Mouse (Mus musculus): ENCODE results near the gene Crmp1. TPM values are rescaled to one million over a fixed set of nuclear protein-coding genes. Genes with fewer than 3 reads are reported as not detected.

Gene Crmp1
- total and polyA plus RNA-seq, 3 experiments: 3.3 to 19.6 (median 10.5) TPM

DNA sequence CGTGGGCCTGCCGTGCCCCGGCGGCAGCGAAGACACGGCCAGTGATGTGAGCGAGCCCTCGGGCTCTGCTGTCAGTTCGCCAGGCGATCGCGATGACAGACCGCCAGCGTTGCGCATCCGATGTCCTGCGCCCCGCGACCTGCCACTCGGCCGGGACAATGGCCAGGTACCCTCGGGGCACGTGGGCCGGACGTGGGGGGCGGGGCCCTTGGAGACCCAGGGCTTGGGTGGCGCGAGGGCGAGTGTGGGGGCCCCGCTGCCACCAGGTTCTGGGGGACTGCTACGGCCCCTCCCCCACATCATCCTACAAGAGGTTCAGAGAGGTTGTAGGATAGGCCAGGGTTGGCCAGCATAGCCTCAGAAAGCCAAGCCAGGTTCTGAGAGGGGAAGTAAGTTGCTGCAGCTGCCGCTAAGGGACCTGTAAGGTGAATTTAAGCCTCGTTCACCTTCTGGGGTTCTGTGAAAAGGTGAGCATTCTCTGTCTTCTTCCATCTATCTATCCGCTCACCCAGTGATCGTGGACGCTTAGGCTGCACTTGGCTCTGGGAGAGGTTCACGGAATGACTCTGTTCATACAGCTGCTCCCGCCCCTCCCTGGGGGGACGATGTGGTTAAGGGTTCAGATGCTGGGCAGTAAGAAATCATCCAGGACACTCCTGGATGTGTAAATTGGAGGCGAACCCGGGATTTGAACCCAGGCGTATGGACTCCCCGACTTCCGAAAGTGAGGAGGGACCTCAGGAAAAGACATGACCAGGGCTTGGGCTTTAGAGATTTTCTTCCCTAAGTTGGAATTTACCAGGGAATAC lies 824 bp downstream of the Crmp1 start:
- H3K36me3 ChIP-seq (replicated peaks in 1 of 2; ENCODE audit: control insufficient read depth in 1 of 2, insufficient read depth in 1 of 2, low read length in 1 of 2): no peaks in the 10 kb centered on the region
- dilution Hi-C loops (cut with MboI; ENCODE audit: extremely low pct_ligation_motif_present, extremely low pct_unique_long_range_greater_than_20kb, low sequenced_read_pairs) (no loop called here), in situ Hi-C loops (cut with MboI; ENCODE audit: low pct_ligation_motif_present, low pct_unique_long_range_greater_than_20kb, low sequenced_read_pairs) (no loop called here)
- DNase-seq (ENCODE audit: extremely low read depth): no peak
- H3K9ac ChIP-seq (ENCODE audit: insufficient read depth, low read depth): no peak overlapping the region
- peaks cover 12% of the 10 kb centered on the region for H3K27me3 ChIP-seq (replicated peaks)
- TF ChIP-seq GABPA (IDR thresholded peaks at IDR 0.05; ENCODE audit: insufficient replicate concordance, low read depth, low read length) (no peak), ZC3H11A (IDR thresholded peaks at IDR 0.05; ENCODE audit: low read depth, low read length) (no peak), TBP (conservative IDR thresholded peaks at IDR 0.05; ENCODE audit: low read depth, low read length) (no peak), NELFE (IDR thresholded peaks at IDR 0.05; ENCODE audit: low read depth, low read length) (no peak), BHLHE40 (IDR thresholded peaks at IDR 0.05; ENCODE audit: low read depth, low read length) (no peak), ZMIZ1 (IDR thresholded peaks at IDR 0.05; ENCODE audit: low read depth, low read length) (no peak), RAD21 (IDR thresholded peaks at IDR 0.05; ENCODE audit: low read depth, low read length) (no peak), PAX5 (IDR thresholded peaks at IDR 0.05; ENCODE audit: low read length) (no peak), JUND (conservative IDR thresholded peaks at IDR 0.05; ENCODE audit: low read depth, low read length) (no peak), ELF1 (IDR thresholded peaks at IDR 0.05; ENCODE audit: low read depth, low read length) (no peak), UBTF (IDR thresholded peaks at IDR 0.05; ENCODE audit: low read depth, low read length) (no peak), CHD2 (IDR thresholded peaks at IDR 0.05; ENCODE audit: low read length) (no peak), MEF2A (IDR thresholded peaks at IDR 0.05; ENCODE audit: borderline replicate concordance, low read depth, low read length) (no peak), USF2 (conservative IDR thresholded peaks at IDR 0.05; ENCODE audit: low read depth, low read length) (no peak), USF1 (IDR thresholded peaks at IDR 0.05; ENCODE audit: low read depth, low read length) (no peak), E2F4 (IDR thresholded peaks at IDR 0.05; ENCODE audit: insufficient replicate concordance, low read depth, low read length) (no peak), POLR2AphosphoS2 (IDR thresholded peaks at IDR 0.05; ENCODE audit: low read depth, low read length) (no peak), MAZ (IDR thresholded peaks at IDR 0.05; ENCODE audit: low read depth, low read length) (no peak), ZKSCAN1 (IDR thresholded peaks at IDR 0.05; ENCODE audit: borderline replicate concordance, low read depth, low read length) (no peak), MAFK (IDR thresholded peaks at IDR 0.05; ENCODE audit: insufficient replicate concordance, low read length) (no peak)
- peaks cover 10% of the 10 kb centered on the region for H3K9me3 ChIP-seq (replicated peaks; ENCODE audit: low read length)
- H3K4me2 ChIP-seq (ENCODE audit: insufficient read depth, low read depth, poor library complexity, severe bottlenecking): no peak overlapping the region
- no peak overlapping the region for H3K4me3 ChIP-seq (replicated peaks in 1 of 3; ENCODE audit: low read depth in 2 of 3, low read length in 2 of 3, poor library complexity in 1 of 3)
- H3K27ac ChIP-seq (ENCODE audit: insufficient read depth, low read depth): no peak overlapping the region
- no peaks in the 10 kb centered on the region for H3K79me2 ChIP-seq (replicated peaks; ENCODE audit: control insufficient read depth, extremely low read depth, insufficient read depth, poor library complexity, severe bottlenecking)
- H3K4me1 ChIP-seq (ENCODE audit: control insufficient read depth in 1 of 2, insufficient read depth in 2 of 2): peaks cover 9 to 32% of the 10 kb centered on the region in 2 experiments

All from CH12.LX (cell line).